Mouse (Mus musculus) lung, adult 18-20 months (tissue): Measurements from ENCODE around the gene Tfr2.
A peak's percentile ranks its signal among the peaks of the same experiment; 100 is the strongest.

Experiments used
- DNase-seq, 2 experiments: peaks; one replicate each; pipeline ENCODE4 v3.0.0; 2022; ENCODE audit warnings: mixed read lengths in 2 of 2

The Tfr2 gene

GRCm38 (mm10) chr5:137628498-137629305, 59.1 kb downstream of the Tfr2 start, which contains the start of the genes Fbxo24, Lrch4 and Gm20605:
Gene Fbxo24 (minus strand): TSS chr5:137629002.
Gene Lrch4 (plus strand): TSS chr5:137629121.
Gene Gm20605 (plus strand): TSS chr5:137629175.
- peak; percentile 100 for DNase-seq

GRCm38 (mm10) chr5:137629306-137629721, 59.7 kb downstream of the Tfr2 start:
- DNase-seq, result peak; percentile 79 to 81

GRCm38 (mm10) chr5:137629906-137630545, 60.4 kb downstream of the Tfr2 start:
- peak; percentile 72 to 83 for DNase-seq

- peak; percentile 67 to 73 for DNase-seq
Measured at GRCm38 (mm10) chr5:137630602-137631001, 61.0 kb downstream of the Tfr2 start.

- peak; percentile 67 to 76 for DNase-seq
Measured at GRCm38 (mm10) chr5:137631171-137631570, 61.5 kb downstream of the Tfr2 start.

GRCm38 (mm10) chr5:137631591-137631990, 62.0 kb downstream of the Tfr2 start:
- no peak for DNase-seq

GRCm38 (mm10) chr5:137633397-137634084, 63.9 kb downstream of the Tfr2 start:
- DNase-seq, result peak; percentile 80 to 89
